Mouse (Mus musculus): ENCODE data around the gene Ddx54.

Ddx54 gene

GRCm38 (mm10) chr5:120612822-120613604 lies 474 bp downstream of the Ddx54 start:
- DNase-seq = peak; percentile 100

DNA sequence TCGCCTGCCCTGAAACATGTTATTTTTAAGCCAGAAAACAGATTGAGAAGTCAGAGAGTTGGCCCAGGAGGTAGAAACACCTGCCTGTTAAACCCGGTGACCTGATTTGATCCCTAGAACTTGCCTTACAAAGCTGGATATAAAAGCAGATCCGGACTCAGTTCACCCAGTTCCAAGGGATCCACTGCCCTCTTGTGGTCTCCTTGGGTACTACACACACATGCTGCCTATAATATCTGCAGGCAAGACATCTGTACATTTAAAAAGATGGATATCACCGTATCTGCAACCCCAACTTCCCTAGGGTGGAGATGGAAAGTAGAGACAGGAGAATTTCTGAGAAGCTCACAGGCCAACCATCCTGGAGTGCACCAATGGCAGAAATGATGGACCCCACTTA lies 3.4 kb downstream of the Ddx54 start:
- DNase-seq = no peak

DNA sequence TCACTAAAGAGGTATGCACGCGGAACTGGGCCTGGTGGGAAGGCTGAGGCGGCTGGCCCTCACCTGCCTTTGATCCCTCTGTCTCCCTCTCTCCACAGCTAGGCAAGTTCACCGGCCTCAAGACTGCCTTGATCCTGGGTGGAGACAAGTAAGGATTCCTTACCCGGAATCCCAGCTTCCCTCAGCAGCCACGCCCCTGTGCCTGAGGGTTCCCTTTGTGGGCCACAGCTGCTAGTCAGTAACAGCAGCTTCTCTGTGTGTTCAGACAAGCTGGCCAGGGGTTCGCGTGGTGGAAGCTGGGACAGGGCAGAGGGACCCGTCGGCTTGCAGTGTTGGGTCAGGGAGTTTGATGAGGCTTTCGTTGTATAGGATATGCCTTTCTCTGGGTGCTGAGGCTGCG lies 6.2 kb downstream of the Ddx54 start:
- no peak for DNase-seq

GRCm38 (mm10) chr5:120619201-120619600 lies 6.7 kb downstream of the Ddx54 start:
- peak; percentile 31 to 67 for DNase-seq

GRCm38 (mm10) chr5:120620375-120621077 lies 8.0 kb downstream of the Ddx54 start:
- DNase-seq = peak; percentile 73 to 85

GRCm38 (mm10) chr5:120621078-120621765 lies 8.7 kb downstream of the Ddx54 start:
- DNase-seq = peak in 1 of 2 experiments; percentile 48

- no peak for DNase-seq
Observed at GRCm38 (mm10) chr5:120621846-120622197, 9.3 kb downstream of the Ddx54 start.

DNA sequence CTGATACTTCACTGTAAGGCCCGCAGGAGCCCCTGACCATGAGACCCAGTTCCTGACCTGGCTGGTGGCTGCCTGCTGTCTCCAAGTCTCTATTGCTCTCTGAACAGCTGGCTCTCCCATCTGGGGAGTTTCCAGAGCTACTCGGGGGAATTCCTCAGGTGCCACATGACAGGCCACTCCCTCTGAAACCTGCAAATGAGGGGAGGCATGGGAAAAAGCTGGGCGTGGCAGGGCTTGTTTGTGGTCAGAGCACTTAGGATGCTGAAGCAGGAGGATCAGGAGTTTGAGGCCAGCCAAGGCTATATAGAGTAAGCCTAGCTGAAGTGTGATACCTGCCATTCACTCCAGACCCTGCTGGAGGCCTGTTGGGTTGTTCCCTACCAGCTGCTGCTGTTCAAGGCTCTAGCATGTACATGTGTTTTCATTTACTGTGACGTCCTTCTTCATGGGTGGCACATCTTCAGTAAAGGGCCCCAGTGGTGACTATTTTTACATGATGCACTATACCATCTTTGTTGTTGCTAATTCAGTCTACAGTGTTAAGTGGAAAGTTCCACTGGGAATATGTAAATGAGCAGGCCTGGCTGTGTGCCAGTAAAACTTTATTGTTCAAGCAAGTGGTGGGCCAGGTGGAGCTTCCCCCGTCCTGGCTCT lies 9.8 kb downstream of the Ddx54 start:
- DNase-seq = no peak

- no peak for DNase-seq
Observed at GRCm38 (mm10) chr5:120624427-120624826, 11.9 kb downstream of the Ddx54 start.

DNA sequence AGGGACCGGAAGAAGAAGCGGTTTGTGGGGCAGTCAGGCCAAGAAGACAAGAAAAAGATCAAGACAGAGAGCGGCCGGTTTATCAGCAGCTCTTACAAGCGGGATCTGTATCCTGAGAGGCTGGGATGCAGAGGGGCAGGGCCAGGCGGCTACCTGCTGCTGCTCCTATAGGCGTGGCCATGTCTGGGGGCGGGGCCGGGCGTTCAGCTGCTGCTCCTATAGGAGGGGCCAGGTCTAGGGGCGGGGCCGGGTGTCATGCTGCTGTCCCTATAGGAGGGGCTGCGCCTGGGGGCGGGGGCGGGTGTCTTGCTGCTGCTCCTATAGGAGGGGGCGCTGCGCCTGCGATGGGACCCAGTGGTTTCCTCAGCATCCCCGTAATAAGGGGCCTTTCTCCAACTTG lies 13.9 kb downstream of the Ddx54 start:
- peak; percentile 48 to 54 for DNase-seq

DNA sequence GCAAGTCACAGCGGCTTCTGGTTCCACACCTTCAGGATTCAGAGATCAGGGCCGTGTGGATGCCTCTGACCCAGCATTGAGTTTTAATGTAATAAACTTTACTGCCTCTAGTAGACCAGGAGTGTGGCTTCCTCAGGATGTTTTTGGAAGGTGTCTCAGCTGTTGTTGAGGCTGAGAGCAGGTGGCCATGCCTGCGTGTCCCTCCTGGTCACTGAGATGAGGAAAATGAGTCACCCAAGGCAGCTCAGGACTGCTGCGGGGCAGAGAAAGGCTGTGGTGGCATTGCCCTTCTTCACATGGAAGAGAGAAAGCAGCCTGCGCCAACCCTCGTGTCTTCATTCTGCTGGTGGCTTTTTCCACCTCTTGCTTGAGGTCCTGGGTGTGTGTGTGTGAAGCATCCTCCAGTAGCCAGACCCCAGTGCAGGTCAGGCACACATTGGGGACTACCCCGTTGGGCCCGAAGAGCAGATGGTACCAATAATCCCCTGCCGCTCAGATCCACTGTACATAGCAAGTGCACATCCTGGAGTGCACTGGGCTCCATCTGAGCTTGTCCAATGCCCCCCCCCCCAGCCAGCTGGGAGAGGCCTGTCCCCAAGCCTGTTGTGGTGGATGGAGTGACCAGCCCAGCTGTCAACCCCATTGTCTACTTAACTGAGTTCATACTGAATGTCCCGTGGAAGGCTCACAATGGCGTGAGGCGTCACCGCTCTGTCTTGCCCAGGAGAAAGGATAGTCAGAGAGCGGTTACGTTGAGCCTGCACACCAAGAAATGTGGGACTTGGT lies 15.2 kb downstream of the Ddx54 start:
- DNase-seq = no peak

DNA sequence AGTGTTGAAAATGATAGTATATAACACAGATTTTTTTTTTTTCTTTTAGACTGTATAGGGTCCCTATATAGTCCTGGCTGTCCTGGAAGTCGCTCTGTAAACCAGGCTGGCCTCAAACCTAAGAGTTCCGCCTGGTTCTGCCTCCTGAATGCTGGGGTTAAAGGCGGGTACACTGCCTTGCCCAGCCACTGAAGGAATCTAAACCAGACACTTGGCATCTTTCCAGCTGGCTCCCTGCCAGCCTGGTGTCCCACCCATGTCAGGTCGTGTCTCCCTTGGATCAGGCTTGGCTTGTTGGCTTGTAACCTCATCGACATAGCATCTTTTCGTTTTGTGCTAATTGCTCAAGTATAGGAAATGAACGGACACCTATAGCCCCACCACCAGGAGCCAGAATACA lies 16.1 kb downstream of the Ddx54 start:
- DNase-seq = peak in 1 of 2 experiments; percentile 32

DNA sequence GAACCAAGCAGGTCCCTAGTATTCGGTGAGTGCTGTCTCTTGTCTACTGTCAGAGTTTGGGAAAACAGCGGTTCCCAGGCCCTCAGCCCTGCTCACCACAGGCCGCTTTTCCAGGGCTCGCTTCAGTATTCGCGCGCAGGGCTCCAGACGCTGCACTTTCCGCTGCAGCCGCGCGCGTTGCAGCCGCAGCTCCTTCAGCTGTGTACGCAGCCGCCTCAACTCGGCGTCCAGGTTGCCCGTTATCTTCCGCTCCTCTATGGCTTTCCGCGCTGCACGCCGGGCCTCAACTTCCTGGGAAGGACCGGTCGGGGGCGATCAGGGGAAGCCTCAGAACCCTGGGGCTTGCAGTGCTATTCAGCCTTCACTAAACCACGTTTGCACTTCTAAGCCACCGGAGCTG lies 18.6 kb downstream of the Ddx54 start:
- DNase-seq = no peak

GRCm38 (mm10) chr5:120631892-120632291 lies 19.4 kb downstream of the Ddx54 start:
- no peak for DNase-seq

DNA sequence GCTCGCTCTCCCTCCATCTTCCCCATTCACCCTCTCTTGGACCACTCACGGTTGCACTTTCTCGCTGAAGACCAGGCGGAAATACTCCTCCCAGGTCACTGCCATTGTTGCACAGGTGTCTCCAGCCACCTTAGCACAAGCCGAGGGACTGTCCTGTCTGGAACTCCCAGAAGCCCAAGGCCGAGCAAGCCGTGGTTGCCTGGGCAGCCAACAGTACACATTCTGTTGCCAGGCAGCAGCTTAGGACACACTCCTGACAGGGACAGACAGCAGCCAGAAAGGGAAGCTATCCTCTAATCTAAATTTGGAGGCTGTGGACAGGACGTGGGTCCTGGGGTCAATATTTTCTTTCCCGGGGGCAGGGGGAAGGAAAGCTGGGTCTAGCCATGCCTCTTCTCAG lies 21.6 kb downstream of the Ddx54 start, which contains the start of gene Cfap73:
Cfap73 (minus strand) TSS at position 105 of the 400 bp plus-strand sequence.
- no peak for DNase-seq

- DNase-seq = no peak
Observed at GRCm38 (mm10) chr5:120634860-120635259, 22.3 kb downstream of the Ddx54 start.

- DNase-seq = no peak
Observed at GRCm38 (mm10) chr5:120635633-120636032, 23.1 kb downstream of the Ddx54 start.

GRCm38 (mm10) chr5:120640094-120640493 lies 27.6 kb downstream of the Ddx54 start:
- no peak for DNase-seq

DNA sequence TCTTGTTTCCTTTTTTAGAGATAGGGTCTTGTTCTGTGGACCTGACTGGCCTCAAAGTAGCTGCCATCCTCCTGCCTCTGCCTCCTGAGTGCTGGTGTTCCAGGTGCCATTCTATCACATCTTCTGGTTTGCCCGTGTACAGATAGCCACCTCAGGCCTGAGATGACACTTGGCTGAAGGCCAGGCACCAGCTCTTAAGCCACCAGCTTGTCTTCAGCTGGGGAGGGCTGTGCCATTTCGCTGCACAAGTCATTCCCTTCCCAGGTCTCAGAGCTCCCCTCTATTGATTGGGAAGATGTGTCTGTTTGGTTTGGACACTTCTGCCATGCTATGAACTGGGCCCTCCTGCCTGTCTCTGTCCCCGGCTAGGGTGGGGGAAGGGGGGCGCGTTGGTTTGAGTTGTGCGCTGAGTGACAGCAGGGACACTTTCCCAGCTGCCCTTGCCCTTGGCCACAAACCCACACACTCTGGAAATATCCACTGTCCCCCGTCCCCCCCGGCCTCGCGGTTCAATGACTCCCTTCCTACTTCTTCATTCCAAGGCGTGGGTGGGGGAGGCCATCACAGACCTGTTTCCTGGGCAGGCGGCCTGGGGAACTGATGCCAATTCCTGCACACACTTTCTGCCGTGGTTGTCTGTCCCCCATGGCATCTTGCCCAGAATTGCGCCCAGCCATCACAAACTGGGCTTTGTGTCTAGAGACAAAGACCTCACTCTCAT lies 31.0 kb downstream of the Ddx54 start:
- no peak for DNase-seq

DNA sequence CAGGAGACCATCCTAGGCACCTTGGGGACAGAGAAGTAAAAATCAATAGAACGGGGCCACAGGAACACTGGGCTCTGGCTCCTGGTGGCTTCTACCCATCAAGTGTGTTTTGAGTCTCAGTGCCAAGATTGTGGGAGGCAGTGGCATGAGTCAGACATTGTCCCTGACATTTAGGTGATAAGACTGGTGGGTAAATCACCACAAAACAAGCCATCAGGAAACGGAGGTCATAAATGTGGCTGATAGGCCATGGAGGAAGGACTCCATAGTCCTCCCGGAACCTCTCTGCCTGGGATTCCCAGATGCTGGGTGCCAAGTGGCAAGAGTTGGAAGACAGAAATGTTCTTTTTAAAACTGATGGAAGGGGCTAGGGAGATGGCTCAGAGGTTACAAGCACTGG lies 31.7 kb downstream of the Ddx54 start:
- DNase-seq = no peak

DNA sequence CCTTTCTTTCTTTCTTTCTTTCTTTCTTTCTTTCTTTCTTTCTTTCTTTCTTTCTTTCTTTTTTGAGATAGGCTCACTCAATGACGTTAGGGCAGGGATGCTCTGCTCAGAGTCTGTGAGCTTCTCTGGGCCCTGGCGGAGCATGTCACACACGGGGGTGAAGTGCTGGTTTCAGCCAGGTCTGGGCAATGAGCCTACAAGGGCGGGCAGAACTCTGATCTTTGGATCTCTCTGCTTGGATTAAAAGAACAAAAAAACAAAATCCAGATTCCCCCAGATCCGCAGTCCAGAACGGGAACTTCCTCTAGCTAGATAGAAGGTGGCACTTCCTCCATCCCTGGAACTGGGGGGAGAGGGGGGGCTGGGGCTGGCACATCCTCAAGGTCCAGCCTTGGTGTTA lies 33.3 kb downstream of the Ddx54 start:
- DNase-seq = no peak

GRCm38 (mm10) chr5:120647361-120647760 lies 34.8 kb downstream of the Ddx54 start:
- no peak for DNase-seq
